Mouse (Mus musculus) cerebellum, adult 2 months (tissue): ENCODE measurements around the gene Ywhah.

Experiments
- CTCF ChIP-seq: fragments of 200-500 bp; IDR thresholded peaks from 2 replicates; pipeline ENCODE4 v1.5.1; 2011; ENCODE audit warnings: low read depth, mild to moderate bottlenecking, control low read depth, low read length, moderate library complexity, borderline replicate concordance; ENCODE audit not compliant: insufficient read depth
- POLR2A ChIP-seq: fragments of 200-500 bp; IDR thresholded peaks from 2 replicates; pipeline ENCODE4 v1.6.1; 2011; ENCODE audit warnings: low read length, control low read depth, borderline replicate concordance; ENCODE audit not compliant: insufficient read depth

DNA sequence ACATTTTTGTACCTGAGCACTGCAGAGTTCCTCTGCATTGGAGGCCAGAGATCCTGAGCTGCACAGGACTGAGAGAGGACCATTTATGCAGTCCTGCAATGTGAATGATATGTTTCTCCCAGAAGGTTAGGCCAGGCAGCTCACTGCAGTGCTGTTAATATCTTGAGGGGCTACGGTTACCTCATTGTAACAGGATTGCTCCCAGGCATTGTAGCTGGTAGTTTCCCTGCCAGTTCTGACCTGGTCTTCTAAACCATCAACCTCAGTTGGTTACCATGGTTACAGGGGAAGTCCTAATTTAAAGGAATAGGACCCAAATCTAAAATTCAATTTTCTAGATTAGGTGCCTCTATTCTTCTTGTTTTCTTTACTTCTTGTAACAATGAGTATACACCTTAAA is 33.2 kb upstream of the Ywhah start:
- no peak for TF ChIP-seq CTCF
- TF ChIP-seq POLR2A = no peak
